In the genomic region with DNA sequence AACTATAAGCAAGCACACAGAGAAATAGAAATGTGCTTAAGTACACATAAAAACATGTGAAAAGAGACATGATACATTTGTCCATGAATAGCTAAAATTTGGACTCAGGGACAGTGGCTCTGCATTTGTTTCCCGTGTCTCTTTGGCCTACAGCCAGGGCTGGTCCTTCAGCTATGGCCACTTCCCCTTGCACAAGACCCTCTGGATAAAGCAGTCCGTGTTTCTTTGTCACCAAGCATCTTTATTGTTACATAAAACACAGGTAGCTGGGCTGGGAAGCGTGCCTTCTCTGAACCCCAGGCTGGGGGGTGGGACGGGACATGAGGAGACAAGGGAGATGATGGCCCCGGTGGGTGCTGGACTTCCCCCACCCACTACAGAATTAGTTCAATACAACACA, we compare ENCODE assay signal across 17 mouse cellular contexts. TPM values are rescaled to one million over a fixed set of nuclear protein-coding genes. Genes with fewer than 3 reads are reported as not detected.
DNase-seq lines count a peak whose midpoint lies in the region; ATAC-seq and TF ChIP-seq lines count a peak whose summit lies in the region.
"Had no signal": no experiment of that assay in that cellular context is flagged by ENCODE, and none has a peak within 500 bp of the region (broad histone marks: within the 10 kb centered on the region; RNA-seq: fewer than 3 reads in every experiment).

No protein-coding gene starts in this region.

- H3K27me3 ChIP-seq in kidney, embryonic 16.5 days (ENCODE audit: insufficient read depth, low read length) = 0 out of 2 replicates have a peak, but pooled peaks cover 4% of the 10 kb centered on the region

- 24% methylated on average over 5 of the region's 5 CpGs for WGBS in kidney, embryonic 16.5 days

- TF ChIP-seq CTCF in layer of hippocampus, adult 2 months (conservative IDR thresholded peaks at IDR 0.05) = no peak

- ATAC-seq in kidney, embryonic 16.5 days (ENCODE audit: low FRiP score, low TSS enrichment) = no peak
- ATAC-seq: activated CD4-positive, CD25-positive, alpha-beta regulatory T cell, adult 4 months; midbrain, embryonic 16.5 days had no signal

- intact Hi-C loops in heart, postnatal 25 days (cut with DNase I) = no loop called here

- H3K4me2 ChIP-seq in kidney, embryonic 16.5 days (replicated peaks; ENCODE audit: low read depth, low read length) = peak overlapping the region; percentile 81
- H3K4me2 ChIP-seq: hindbrain, embryonic 12.5 days had no signal

- no peaks in the 10 kb centered on the region for H3K9me3 ChIP-seq in kidney, embryonic 16.5 days (ENCODE audit: low read length)
- H3K9me3 ChIP-seq: hindbrain, embryonic 12.5 days had no signal

- H3K9ac ChIP-seq in kidney, embryonic 16.5 days (replicated peaks; ENCODE audit: low read length) = peak overlapping the region; percentile 57
- H3K9ac ChIP-seq: hindbrain, embryonic 12.5 days; liver, embryonic 14.5 days had no signal

- peaks cover 55% of the 10 kb centered on the region for H3K4me1 ChIP-seq in kidney, embryonic 16.5 days (ENCODE audit: insufficient read depth, low read length)

- H3K36me3 ChIP-seq in kidney, embryonic 16.5 days (ENCODE audit: insufficient read depth, low read length) = no peaks in the 10 kb centered on the region
- H3K36me3 ChIP-seq: hindbrain, embryonic 12.5 days had no signal

- peak overlapping the region; percentile 17 for H3K4me3 ChIP-seq in kidney, embryonic 16.5 days (ENCODE audit: low read length)
- H3K4me3 ChIP-seq in layer of hippocampus, adult 2 months = no peak overlapping the region
- H3K4me3 ChIP-seq: hindbrain, embryonic 12.5 days had no signal

- H3K27ac ChIP-seq in kidney, embryonic 16.5 days (ENCODE audit: low read length) = peak overlapping the region; percentile 46; the same call in 1 of the 2 replicates
- H3K27ac ChIP-seq in layer of hippocampus, adult 2 months = no peak overlapping the region
- H3K27ac ChIP-seq: hindbrain, embryonic 12.5 days; liver, embryonic 14.5 days had no signal

- peak; percentile 77 for DNase-seq in heart, adult 11 months
- DNase-seq in heart, postnatal 25 days (ENCODE audit: low spot score) = no peak
- DNase-seq in A20 (ENCODE audit: low read depth, low spot score) = peak; percentile 58
- peak; percentile 17 for DNase-seq in naive thymus-derived CD4-positive, alpha-beta T cell, adult 2 months (ENCODE audit: low read depth)
- DNase-seq in cerebellum, adult 9-10 months = no peak
- DNase-seq in adrenal gland, postnatal 14 days = no peak
- DNase-seq in layer of hippocampus, adult 2 months (ENCODE audit: low spot score in 2 of 2) = no peak
- DNase-seq: cerebellum, adult 18-20 months; embryo, embryonic 11 days; right cerebral cortex, postnatal 4 days had no signal

RNA-seq across cellular contexts. Expression of gene Gm28308, which starts 1.1 kb away (rescaled TPM):
- total RNA-seq in heart, postnatal 25 days (2021) = not detected
- polyA plus RNA-seq in kidney, embryonic 16.5 days (2015; fragmentation: Nextera tagmentation; extraction: Ambion mirVana) = not detected in 2 replicates
- 1.3 and 1.4 TPM in 2 replicates for total RNA-seq in adrenal gland, postnatal 14 days (2021)
- total RNA-seq in layer of hippocampus, adult 2 months (2021) = not detected
- total RNA-seq: MEL had no signal
- polyA plus RNA-seq: activated CD4-positive, CD25-positive, alpha-beta regulatory T cell, adult 4 months; heart, embryonic 14.5 days; hindbrain, embryonic 12.5 days; liver, embryonic 14.5 days; midbrain, embryonic 16.5 days had no signal

RNA-seq across cellular contexts. Expression of gene Hoxa3, which starts 1.1 kb away (rescaled TPM):
- total RNA-seq in heart, postnatal 25 days (2021) = 1 to 10 TPM in 1 of 2 experiments, under 1 TPM in 1; 0.48 to 1.0 TPM
- 8.2 and 10.8 TPM in 2 replicates for polyA plus RNA-seq in kidney, embryonic 16.5 days (2015; fragmentation: Nextera tagmentation; extraction: Ambion mirVana)
- total RNA-seq in adrenal gland, postnatal 14 days (2021) = 6.9 and 10.5 TPM in 2 replicates
- not detected for total RNA-seq in layer of hippocampus, adult 2 months (2021)
- total RNA-seq: MEL had no signal
- polyA plus RNA-seq: midbrain, embryonic 16.5 days had no signal

RNA-seq across cellular contexts. Expression of gene Hoxa6, which starts 5.7 kb away (rescaled TPM):
- not detected for total RNA-seq in heart, postnatal 25 days (2021)
- 2.9 and 3.8 TPM in 2 replicates for polyA plus RNA-seq in kidney, embryonic 16.5 days (2015; fragmentation: Nextera tagmentation; extraction: Ambion mirVana)
- total RNA-seq in adrenal gland, postnatal 14 days (2021) = 3.7 and 5.9 TPM in 2 replicates
- not detected for total RNA-seq in layer of hippocampus, adult 2 months (2021)
- total RNA-seq: MEL had no signal
- polyA plus RNA-seq: activated CD4-positive, CD25-positive, alpha-beta regulatory T cell, adult 4 months; heart, embryonic 14.5 days; liver, embryonic 14.5 days; midbrain, embryonic 16.5 days had no signal

RNA-seq across cellular contexts. Expression of gene Hoxa7, which starts 7.4 kb away (rescaled TPM):
- under 1 TPM; 0.31 to 0.44 TPM for total RNA-seq in heart, postnatal 25 days (2021)
- polyA plus RNA-seq in kidney, embryonic 16.5 days (2015; fragmentation: Nextera tagmentation; extraction: Ambion mirVana) = 25.7 and 27.5 TPM in 2 replicates
- 20.9 and 22.2 TPM in 2 replicates for total RNA-seq in adrenal gland, postnatal 14 days (2021)
- total RNA-seq in layer of hippocampus, adult 2 months (2021) = not detected
- total RNA-seq: MEL had no signal
- polyA plus RNA-seq: activated CD4-positive, CD25-positive, alpha-beta regulatory T cell, adult 4 months; midbrain, embryonic 16.5 days had no signal

RNA-seq across cellular contexts. Expression of gene Hoxa5, which starts 9.9 kb away (rescaled TPM):
- 1 to 10 TPM in 1 of 2 experiments, under 1 TPM in 1; 0.52 to 1.3 TPM for total RNA-seq in heart, postnatal 25 days (2021)
- polyA plus RNA-seq in kidney, embryonic 16.5 days (2015; fragmentation: Nextera tagmentation; extraction: Ambion mirVana) = 9.0 and 9.5 TPM in 2 replicates
- total RNA-seq in adrenal gland, postnatal 14 days (2021) = 25.8 and 26.3 TPM in 2 replicates
- not detected for total RNA-seq in layer of hippocampus, adult 2 months (2021)
- total RNA-seq: MEL had no signal
- polyA plus RNA-seq: activated CD4-positive, CD25-positive, alpha-beta regulatory T cell, adult 4 months; midbrain, embryonic 16.5 days had no signal

Comparison
In these comparisons a context has a peak if more than half of its experiments do, and no peak if none do; other contexts are left out.
1. DNase-seq: peak in heart, adult 11 months (single experiment), A20 (single experiment) and naive thymus-derived CD4-positive, alpha-beta T cell, adult 2 months (single experiment); none in heart, postnatal 25 days (single experiment), cerebellum, adult 9-10 months (single experiment), adrenal gland, postnatal 14 days (single experiment) and layer of hippocampus, adult 2 months (0 of 2).